Mouse (Mus musculus) liver, adult 2 months (tissue): Measurements from ENCODE around the gene Gm42957.

Experiments
- CTCF ChIP-seq: fragments of 200-500 bp; IDR thresholded peaks from 2 replicates; pipeline ENCODE4 v1.5.1; 2011; ENCODE audit warnings: low read depth, low read length, control low read depth
- POLR2A ChIP-seq: fragments of 200-500 bp; IDR thresholded peaks from 2 replicates; pipeline ENCODE4 v1.6.1; 2011; ENCODE audit warnings: low read length, control low read depth; ENCODE audit not compliant: insufficient read depth; ENCODE audit errors: extremely low read depth

DNA sequence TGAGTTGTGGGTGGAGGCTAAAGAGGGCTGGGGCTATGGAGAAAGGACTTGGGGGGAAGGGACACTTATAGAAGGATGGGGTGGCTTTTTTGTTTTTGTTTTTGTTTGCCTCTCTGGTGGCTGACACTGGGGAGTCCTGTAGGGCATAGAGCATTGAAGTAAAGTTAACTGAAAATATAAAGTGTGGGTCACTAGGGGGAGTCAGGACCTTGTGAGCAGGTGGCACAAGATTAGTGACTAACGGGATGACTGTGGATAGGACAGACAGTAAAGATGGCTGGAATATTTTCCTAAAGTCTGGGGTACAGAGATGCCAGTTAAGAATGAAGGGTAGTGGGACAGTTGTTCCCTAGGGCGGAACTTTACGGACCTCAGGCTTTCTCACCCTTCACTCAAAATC, 55.0 kb downstream of the Gm42957 start:
- TF ChIP-seq CTCF (no peak; the same call in 1 of the 2 replicates), POLR2A (no peak)
